Mouse (Mus musculus) neural tube, embryonic 15.5 days (tissue): Measurements from ENCODE around the gene Inpp4a. TPM values are rescaled to one million over a fixed set of nuclear protein-coding genes. Genes with fewer than 3 reads are reported as not detected.

Experiments
- ATAC-seq: fragments of 200-750 bp; cut with Nextera tagmentation; 2 replicates; pipeline ENCODE4 v1.8.0; 2017; ENCODE audit warnings: mild to moderate bottlenecking, moderate TSS enrichment, moderate library complexity; ENCODE audit not compliant: low FRiP score
- H3K27ac ChIP-seq: fragments of 300-500 bp; sonication (generic); replicated peaks from 2 replicates; pipeline ENCODE4 v1.5.1; 2015; ENCODE audit warnings: mild to moderate bottlenecking, inconsistent platforms
- H3K27me3 ChIP-seq: fragments of 300-500 bp; sonication (generic); replicated peaks from 2 replicates; pipeline ENCODE4 v1.6.1; 2015; ENCODE audit warnings: inconsistent platforms
- H3K36me3 ChIP-seq: fragments of 300-500 bp; sonication (generic); 2 replicates; pipeline ENCODE4 v1.6.1; 2015; ENCODE audit warnings: inconsistent platforms
- H3K4me1 ChIP-seq: fragments of 300-500 bp; sonication (generic); 2 replicates; pipeline ENCODE4 v1.6.1; 2015; ENCODE audit warnings: inconsistent platforms
- H3K4me2 ChIP-seq: fragments of 300-500 bp; sonication (generic); 2 replicates; pipeline ENCODE4 v1.6.1; 2015; ENCODE audit warnings: inconsistent platforms, mild to moderate bottlenecking, moderate library complexity
- H3K4me3 ChIP-seq: fragments of 300-500 bp; sonication (generic); replicated peaks from 2 replicates; pipeline ENCODE4 v1.5.1; 2015; ENCODE audit warnings: mild to moderate bottlenecking, inconsistent platforms
- H3K9ac ChIP-seq: fragments of 300-500 bp; sonication (generic); replicated peaks from 2 replicates; pipeline ENCODE4 v1.6.1; 2015; ENCODE audit warnings: mild to moderate bottlenecking, inconsistent platforms
- H3K9me3 ChIP-seq: fragments of 300-500 bp; sonication (generic); replicated peaks from 2 replicates; pipeline ENCODE4 v1.6.1; 2016; ENCODE audit warnings: inconsistent platforms
- WGBS: fragments of 180-500 bp; shearing (Covaris S2); methylation state at CpG from one replicate; pipeline ENCODE4 v1.1.7; 2015; ENCODE audit warnings: mixed read lengths; 5-methylcytosine and 5-hydroxymethylcytosine counted together
- polyA plus RNA-seq: library from polyadenylated mRNA; unstranded; fragments of >200 nt; fragmentation: Nextera tagmentation; extraction: Ambion mirVana; gene quantifications from 2 replicates; pipeline ENCODE4 v1.2.1, GENCODE M21; 2015

Gene Inpp4a
- polyA plus RNA-seq, 1 experiment from 2014 or later, result 67.4 TPM

DNA sequence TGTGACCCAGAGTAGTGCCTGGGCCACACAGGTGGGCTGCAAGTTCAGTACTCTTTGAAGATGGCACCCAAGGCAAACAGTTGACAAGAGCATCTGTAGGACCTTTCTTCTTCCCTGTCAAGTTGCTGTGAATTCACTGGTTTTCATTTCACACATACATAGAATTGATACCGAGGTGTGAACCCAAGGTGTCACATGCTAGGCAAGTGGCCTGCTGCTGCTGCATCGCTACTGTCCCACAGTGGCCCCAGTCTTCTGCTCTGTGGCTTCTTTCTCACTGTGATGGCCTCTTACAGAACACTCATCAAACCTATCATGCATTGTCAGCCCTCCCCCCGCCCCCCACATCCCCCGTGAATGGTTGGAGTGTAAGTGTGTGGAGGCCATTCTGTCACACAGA lies 27.6 kb downstream of the Inpp4a start:
- Histone ChIP-seq H3K4me3 (no peak overlapping the region), H3K27me3 (no peaks in the 10 kb centered on the region)
- WGBS, result 91% methylated on average over 4 of the region's 4 CpGs

DNA sequence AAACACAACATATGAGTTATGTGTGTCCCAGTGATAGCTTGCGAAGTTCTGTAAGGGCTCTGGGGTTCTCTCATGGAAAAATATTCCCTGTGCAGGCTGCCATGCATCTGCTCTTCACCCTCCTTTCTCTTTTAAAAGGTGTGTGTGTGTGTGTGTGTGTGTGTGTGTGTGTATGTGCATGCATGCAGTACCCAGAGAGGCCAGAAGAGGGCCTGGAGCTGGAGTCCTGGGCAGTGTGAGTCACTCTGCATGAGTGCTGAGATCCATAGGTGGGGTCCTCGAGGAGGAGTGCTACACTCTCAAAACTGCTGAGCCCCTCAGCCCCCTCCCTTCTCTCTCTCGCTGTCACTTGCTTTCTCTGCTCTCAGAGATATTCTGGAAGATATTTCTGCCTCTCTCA lies 29.5 kb downstream of the Inpp4a start:
- no peak overlapping the region for H3K4me3 ChIP-seq
- 93% methylated on average over 3 of the region's 3 CpGs for WGBS
- ATAC-seq, result no peak
- H3K9me3 ChIP-seq, result no peaks in the 10 kb centered on the region
- H3K27ac ChIP-seq, result no peak overlapping the region
- no peaks in the 10 kb centered on the region for H3K27me3 ChIP-seq
- peaks cover 19% of the 10 kb centered on the region for H3K4me1 ChIP-seq
- H3K4me2 ChIP-seq, result no peak overlapping the region
- H3K36me3 ChIP-seq, result peaks cover 5% of the 10 kb centered on the region; the same call in 1 of the 2 replicates
- H3K9ac ChIP-seq, result no peak overlapping the region

More for the DNA sequence above, 27.6 kb downstream of the Inpp4a start:
- H3K4me1 ChIP-seq, result peaks cover 7% of the 10 kb centered on the region
- H3K9me3 ChIP-seq, result no peaks in the 10 kb centered on the region
- ATAC-seq, result no peak
- H3K9ac ChIP-seq, result no peak overlapping the region
- peaks cover 5% of the 10 kb centered on the region; the same call in 1 of the 2 replicates for H3K36me3 ChIP-seq
- no peak overlapping the region for H3K4me2 ChIP-seq
- no peak overlapping the region for H3K27ac ChIP-seq

- H3K9me3 ChIP-seq, result no peaks in the 10 kb centered on the region
Measured at GRCm38 (mm10) chr1:37329831-37330230, 30.2 kb downstream of the Inpp4a start.

GRCm38 (mm10) chr1:37332756-37333155 lies 33.1 kb downstream of the Inpp4a start:
- 0 out of 2 replicates have a peak overlapping the region, but pooled peaks have one; percentile 33 for H3K27ac ChIP-seq
- WGBS, result 61% methylated on average over 3 of the region's 3 CpGs

More at GRCm38 (mm10) chr1:37329831-37330230, 30.2 kb downstream of the Inpp4a start:
- ATAC-seq, result no peak
- no peak overlapping the region for H3K4me3 ChIP-seq
- no peak overlapping the region for H3K9ac ChIP-seq
- no peak overlapping the region for H3K27ac ChIP-seq
- H3K4me2 ChIP-seq, result no peak overlapping the region
- H3K27me3 ChIP-seq, result no peaks in the 10 kb centered on the region
- 95% methylated on average over 4 of the region's 4 CpGs for WGBS
- H3K4me1 ChIP-seq, result peaks cover 15% of the 10 kb centered on the region
- H3K36me3 ChIP-seq, result peaks cover 5% of the 10 kb centered on the region; the same call in 1 of the 2 replicates

DNA sequence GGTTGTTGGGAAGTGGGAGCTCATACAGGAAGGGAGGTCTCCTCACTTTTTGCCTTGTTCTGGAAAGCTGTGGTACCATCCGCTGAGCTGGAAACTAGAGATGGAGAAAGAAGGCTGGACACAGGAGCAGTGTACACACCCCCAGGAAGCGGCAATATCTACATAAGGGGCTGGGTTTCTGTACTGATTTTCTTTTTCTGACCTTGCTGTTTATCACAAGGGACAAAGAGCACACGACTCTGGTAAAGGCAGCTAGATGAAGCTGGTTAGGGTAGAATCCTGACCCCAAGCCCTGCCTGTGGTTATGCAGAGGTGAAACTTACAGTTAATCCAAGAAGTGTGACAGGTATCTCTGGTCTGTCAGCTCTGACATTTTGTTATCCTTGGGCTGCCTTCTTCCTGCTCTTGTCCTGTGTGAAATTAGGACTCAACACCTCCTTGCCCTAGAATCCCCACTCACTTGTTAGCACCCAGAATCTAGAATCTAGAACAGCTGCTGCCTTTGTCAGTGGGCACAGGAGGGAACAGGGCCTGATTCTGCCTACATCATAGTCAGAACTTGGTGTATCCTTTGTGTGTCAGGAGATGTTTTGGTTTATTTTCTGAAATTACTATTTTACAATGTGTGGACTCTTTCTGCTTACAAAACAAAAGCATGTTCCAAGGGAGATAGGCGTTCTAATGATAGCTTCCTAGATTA lies 34.2 kb downstream of the Inpp4a start:
- Histone ChIP-seq H3K27ac (no peak overlapping the region), H3K9ac (no peak overlapping the region), H3K27me3 (no peaks in the 10 kb centered on the region), H3K4me3 (no peak overlapping the region), H3K9me3 (no peaks in the 10 kb centered on the region), H3K4me2 (no peak overlapping the region), H3K4me1 (peaks cover 15% of the 10 kb centered on the region; the same call in 1 of the 2 replicates), H3K36me3 (0 out of 2 replicates have a peak, but pooled peaks cover 2% of the 10 kb centered on the region)
- ATAC-seq, result no peak
- 80% methylated on average over 4 of the region's 4 CpGs for WGBS

More at GRCm38 (mm10) chr1:37332756-37333155, 33.1 kb downstream of the Inpp4a start:
- no peak overlapping the region for H3K9ac ChIP-seq
- ATAC-seq, result no peak; the same call in 1 of the 2 replicates
- H3K4me3 ChIP-seq, result no peak overlapping the region
- no peaks in the 10 kb centered on the region for H3K9me3 ChIP-seq
- peaks cover 13% of the 10 kb centered on the region; the same call in 1 of the 2 replicates for H3K4me1 ChIP-seq
- peaks cover 5% of the 10 kb centered on the region; the same call in 1 of the 2 replicates for H3K36me3 ChIP-seq
- H3K4me2 ChIP-seq, result no peak overlapping the region
- H3K27me3 ChIP-seq, result no peaks in the 10 kb centered on the region

GRCm38 (mm10) chr1:37336022-37336421 lies 36.4 kb downstream of the Inpp4a start:
- H3K9me3 ChIP-seq, result no peaks in the 10 kb centered on the region
- no peak overlapping the region for H3K27ac ChIP-seq
- no peak overlapping the region for H3K4me2 ChIP-seq
- peaks cover 15% of the 10 kb centered on the region; the same call in 1 of the 2 replicates for H3K4me1 ChIP-seq
- H3K9ac ChIP-seq, result no peak overlapping the region
- no peak for ATAC-seq
- WGBS, result 77% methylated on average over 2 of the region's 2 CpGs
- no peaks in the 10 kb centered on the region for H3K36me3 ChIP-seq
- no peak overlapping the region for H3K4me3 ChIP-seq
- no peaks in the 10 kb centered on the region for H3K27me3 ChIP-seq

GRCm38 (mm10) chr1:37336794-37337193 lies 37.1 kb downstream of the Inpp4a start:
- 55% methylated on average over 2 of the region's 2 CpGs for WGBS
- Histone ChIP-seq H3K36me3 (no peaks in the 10 kb centered on the region), H3K27me3 (no peaks in the 10 kb centered on the region), H3K4me1 (peaks cover 17% of the 10 kb centered on the region), H3K4me3 (no peak overlapping the region), H3K4me2 (no peak overlapping the region), H3K27ac (no peak overlapping the region), H3K9me3 (no peaks in the 10 kb centered on the region), H3K9ac (no peak overlapping the region)
- no peak for ATAC-seq

- H3K36me3 ChIP-seq, result no peaks in the 10 kb centered on the region
- no peaks in the 10 kb centered on the region for H3K27me3 ChIP-seq
- H3K27ac ChIP-seq, result no peak overlapping the region
- no peaks in the 10 kb centered on the region for H3K9me3 ChIP-seq
- ATAC-seq, result no peak
- H3K9ac ChIP-seq, result no peak overlapping the region
- no peak overlapping the region for H3K4me2 ChIP-seq
- H3K4me3 ChIP-seq, result no peak overlapping the region
- WGBS, result 80% methylated on average over 9 of the region's 9 CpGs
- peaks cover 20% of the 10 kb centered on the region for H3K4me1 ChIP-seq
Measured at GRCm38 (mm10) chr1:37337273-37337672, 37.6 kb downstream of the Inpp4a start.

GRCm38 (mm10) chr1:37339144-37339543 lies 39.5 kb downstream of the Inpp4a start:
- no peaks in the 10 kb centered on the region for H3K36me3 ChIP-seq
- WGBS, result 81% methylated on average over 8 of the region's 8 CpGs
- H3K4me2 ChIP-seq, result no peak overlapping the region
- H3K4me1 ChIP-seq, result peaks cover 7% of the 10 kb centered on the region; the same call in 1 of the 2 replicates
- no peaks in the 10 kb centered on the region for H3K27me3 ChIP-seq
- no peak overlapping the region for H3K9ac ChIP-seq
- no peak overlapping the region for H3K4me3 ChIP-seq
- no peak overlapping the region for H3K27ac ChIP-seq
- H3K9me3 ChIP-seq, result no peaks in the 10 kb centered on the region
- no peak for ATAC-seq

DNA sequence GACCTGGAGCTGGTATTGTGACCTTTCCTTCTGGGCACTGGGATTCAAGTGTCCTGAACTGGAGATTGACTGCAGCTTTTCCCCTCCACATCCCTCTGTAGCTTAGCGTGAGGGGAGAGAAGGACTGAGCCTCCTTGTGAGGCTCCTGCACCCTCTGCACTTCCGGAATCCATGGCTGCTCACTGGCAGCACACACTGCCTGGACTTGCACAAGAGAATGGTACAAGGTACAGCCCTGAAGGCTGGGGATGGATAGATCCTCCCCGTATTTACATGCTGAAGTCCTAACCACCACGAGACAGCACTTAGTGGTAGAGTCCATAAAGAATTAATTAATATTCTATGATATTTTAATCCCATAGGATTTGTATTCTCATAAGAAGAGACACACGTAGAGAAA lies 41.7 kb downstream of the Inpp4a start:
- Histone ChIP-seq H3K4me2 (no peak overlapping the region), H3K27ac (no peak overlapping the region), H3K4me1 (peaks cover 7% of the 10 kb centered on the region; the same call in 1 of the 2 replicates), H3K36me3 (no peaks in the 10 kb centered on the region), H3K9me3 (no peaks in the 10 kb centered on the region), H3K27me3 (no peaks in the 10 kb centered on the region), H3K9ac (no peak overlapping the region), H3K4me3 (no peak overlapping the region)
- WGBS, result 85% methylated on average over 5 of the region's 5 CpGs
- ATAC-seq, result no peak

- Histone ChIP-seq H3K4me1 (peaks cover 7% of the 10 kb centered on the region; the same call in 1 of the 2 replicates), H3K27ac (no peak overlapping the region), H3K27me3 (no peaks in the 10 kb centered on the region), H3K9ac (no peak overlapping the region), H3K9me3 (no peaks in the 10 kb centered on the region), H3K36me3 (no peaks in the 10 kb centered on the region), H3K4me2 (no peak overlapping the region), H3K4me3 (no peak overlapping the region)
- 81% methylated on average over 4 of the region's 4 CpGs for WGBS
- ATAC-seq, result no peak
Measured at GRCm38 (mm10) chr1:37341914-37342313, 42.2 kb downstream of the Inpp4a start.

DNA sequence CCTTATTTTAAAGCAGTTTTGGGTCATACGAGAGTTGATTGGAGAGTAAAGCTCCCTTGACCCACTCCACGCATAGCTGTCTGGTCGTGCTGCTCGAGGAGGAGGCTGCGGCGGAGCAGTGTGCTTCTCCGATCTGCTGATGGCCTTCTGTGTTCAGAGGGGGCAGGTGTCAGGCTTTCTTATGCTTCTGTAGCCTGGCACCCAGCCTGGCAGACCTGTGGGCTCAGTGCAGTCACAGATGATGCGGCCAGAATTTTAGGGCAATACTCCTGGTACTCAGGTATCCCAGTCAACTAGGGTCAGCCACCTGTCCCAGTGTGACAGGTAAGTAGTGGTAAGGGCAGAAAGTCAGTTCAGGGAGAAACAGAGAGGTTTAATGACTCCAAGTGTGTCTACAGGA lies 42.9 kb downstream of the Inpp4a start:
- Histone ChIP-seq H3K4me2 (no peak overlapping the region), H3K9ac (no peak overlapping the region), H3K4me1 (peaks cover 7% of the 10 kb centered on the region; the same call in 1 of the 2 replicates), H3K4me3 (no peak overlapping the region), H3K36me3 (no peaks in the 10 kb centered on the region), H3K9me3 (no peaks in the 10 kb centered on the region), H3K27me3 (no peaks in the 10 kb centered on the region), H3K27ac (no peak overlapping the region)
- 94% methylated on average over 8 of the region's 8 CpGs for WGBS
- no peak for ATAC-seq
